Mouse (Mus musculus): Measurements from ENCODE around the gene Ms4a15. TPM values are rescaled to one million over a fixed set of nuclear protein-coding genes. Genes with fewer than 3 reads are reported as not detected.

Ms4a15 gene
- polyA plus RNA-seq, 1 experiment from 2014 or later, result 0.37 TPM

GRCm38 (mm10) chr19:10991911-10992310 lies 1.1 kb downstream of the Ms4a15 start:
- no peak overlapping the region for H3K4me2 ChIP-seq (replicated peaks; ENCODE audit: low read depth, low read length)
- ATAC-seq, result no peak
- no peaks in the 10 kb centered on the region for H3K4me1 ChIP-seq (ENCODE audit: insufficient read depth, low read depth, low read length)
- no peaks in the 10 kb centered on the region for H3K27me3 ChIP-seq (replicated peaks; ENCODE audit: insufficient read depth, low read length)
- H3K9ac ChIP-seq (replicated peaks; ENCODE audit: low read depth), result no peak overlapping the region
- no peaks in the 10 kb centered on the region for H3K9me3 ChIP-seq (ENCODE audit: low read length)
- no peak for DNase-seq (ENCODE audit: low spot score)
- H3K36me3 ChIP-seq (ENCODE audit: insufficient read depth, low read length), result no peaks in the 10 kb centered on the region
- no peak for TF ChIP-seq CTCF (IDR thresholded peaks at IDR 0.05)
- TF ChIP-seq EP300 (IDR thresholded peaks at IDR 0.05), result no peak
- H3K27ac ChIP-seq (ENCODE audit: low read length), result no peak overlapping the region
- H3K4me3 ChIP-seq (ENCODE audit: low read depth, low read length), result no peak overlapping the region

GRCm38 (mm10) chr19:10990751-10991150 lies 2.3 kb downstream of the Ms4a15 start:
- no peaks in the 10 kb centered on the region for H3K36me3 ChIP-seq (ENCODE audit: insufficient read depth, low read length)
- WGBS, result 31% methylated on average over 1 of the region's 1 CpGs
- H3K9me3 ChIP-seq (ENCODE audit: low read length), result no peaks in the 10 kb centered on the region
- H3K27me3 ChIP-seq (replicated peaks; ENCODE audit: insufficient read depth, low read length), result no peaks in the 10 kb centered on the region
- TF ChIP-seq EP300 (IDR thresholded peaks at IDR 0.05) (no peak), CTCF (IDR thresholded peaks at IDR 0.05) (no peak)
- H3K9ac ChIP-seq (replicated peaks; ENCODE audit: low read depth), result no peak overlapping the region
- H3K4me3 ChIP-seq (ENCODE audit: low read depth, low read length), result no peak overlapping the region
- DNase-seq (ENCODE audit: low spot score) (no peak), ATAC-seq (no peak)
- H3K4me1 ChIP-seq (ENCODE audit: insufficient read depth, low read depth, low read length), result no peaks in the 10 kb centered on the region
- H3K27ac ChIP-seq (ENCODE audit: low read length), result no peak overlapping the region
- no peak overlapping the region for H3K4me2 ChIP-seq (replicated peaks; ENCODE audit: low read depth, low read length)

- Histone ChIP-seq H3K36me3 (ENCODE audit: insufficient read depth, low read length) (no peaks in the 10 kb centered on the region), H3K27me3 (replicated peaks; ENCODE audit: insufficient read depth, low read length) (no peaks in the 10 kb centered on the region), H3K27ac (ENCODE audit: low read length) (no peak overlapping the region), H3K4me3 (ENCODE audit: low read depth, low read length) (no peak overlapping the region), H3K4me1 (ENCODE audit: insufficient read depth, low read depth, low read length) (no peaks in the 10 kb centered on the region), H3K9me3 (ENCODE audit: low read length) (no peaks in the 10 kb centered on the region), H3K4me2 (replicated peaks; ENCODE audit: low read depth, low read length) (no peak overlapping the region), H3K9ac (replicated peaks; ENCODE audit: low read depth) (no peak overlapping the region)
- TF ChIP-seq EP300 (IDR thresholded peaks at IDR 0.05) (no peak), CTCF (IDR thresholded peaks at IDR 0.05) (no peak)
- no peak for ATAC-seq
- 88% methylated on average over 1 of the region's 1 CpGs for WGBS
- no peak for DNase-seq (ENCODE audit: low spot score)
Observed at GRCm38 (mm10) chr19:10988563-10988962, 4.5 kb downstream of the Ms4a15 start.

- Histone ChIP-seq H3K36me3 (ENCODE audit: insufficient read depth, low read length) (no peaks in the 10 kb centered on the region), H3K27me3 (replicated peaks; ENCODE audit: insufficient read depth, low read length) (no peaks in the 10 kb centered on the region), H3K9me3 (ENCODE audit: low read length) (no peaks in the 10 kb centered on the region), H3K4me2 (replicated peaks; ENCODE audit: low read depth, low read length) (no peak overlapping the region), H3K4me3 (ENCODE audit: low read depth, low read length) (no peak overlapping the region), H3K9ac (replicated peaks; ENCODE audit: low read depth) (no peak overlapping the region), H3K27ac (ENCODE audit: low read length) (no peak overlapping the region), H3K4me1 (ENCODE audit: insufficient read depth, low read depth, low read length) (no peaks in the 10 kb centered on the region)
- 82% methylated on average over 4 of the region's 4 CpGs for WGBS
- no peak for DNase-seq (ENCODE audit: low spot score)
- ATAC-seq, result no peak
- TF ChIP-seq EP300 (IDR thresholded peaks at IDR 0.05), result no peak
- TF ChIP-seq CTCF (IDR thresholded peaks at IDR 0.05), result no peak
Observed at GRCm38 (mm10) chr19:10985889-10986288, 7.2 kb downstream of the Ms4a15 start.

- ATAC-seq, result no peak
- 72% methylated on average over 13 of the region's 13 CpGs for WGBS
- TF ChIP-seq EP300 (IDR thresholded peaks at IDR 0.05) (no peak), CTCF (IDR thresholded peaks at IDR 0.05) (no peak)
Observed at GRCm38 (mm10) chr19:10984551-10984950, 8.5 kb downstream of the Ms4a15 start.

GRCm38 (mm10) chr19:10983146-10983545 lies 9.9 kb downstream of the Ms4a15 start:
- no peak overlapping the region for H3K4me2 ChIP-seq (replicated peaks; ENCODE audit: low read depth, low read length)
- no peaks in the 10 kb centered on the region for H3K36me3 ChIP-seq (ENCODE audit: insufficient read depth, low read length)
- H3K27me3 ChIP-seq (replicated peaks; ENCODE audit: insufficient read depth, low read length), result no peaks in the 10 kb centered on the region
- no peak overlapping the region for H3K4me3 ChIP-seq (ENCODE audit: low read depth, low read length)
- H3K9ac ChIP-seq (replicated peaks; ENCODE audit: low read depth), result no peak overlapping the region
- ATAC-seq, result no peak
- peak; percentile 58 for DNase-seq (ENCODE audit: low spot score)
- H3K9me3 ChIP-seq (ENCODE audit: low read length), result no peaks in the 10 kb centered on the region
- TF ChIP-seq CTCF (IDR thresholded peaks at IDR 0.05) (peak; percentile 75), EP300 (IDR thresholded peaks at IDR 0.05) (no peak)
- H3K4me1 ChIP-seq (ENCODE audit: insufficient read depth, low read depth, low read length), result no peaks in the 10 kb centered on the region; the same call in 1 of the 2 replicates
- H3K27ac ChIP-seq (ENCODE audit: low read length), result no peak overlapping the region
- WGBS, result 21% methylated on average over 14 of the region's 14 CpGs

More at GRCm38 (mm10) chr19:10984551-10984950, 8.5 kb downstream of the Ms4a15 start:
- no peak overlapping the region for H3K27ac ChIP-seq (ENCODE audit: low read length)
- no peaks in the 10 kb centered on the region for H3K36me3 ChIP-seq (ENCODE audit: insufficient read depth, low read length)
- H3K9me3 ChIP-seq (ENCODE audit: low read length), result no peaks in the 10 kb centered on the region
- no peak for DNase-seq (ENCODE audit: low spot score)
- no peak overlapping the region for H3K4me3 ChIP-seq (ENCODE audit: low read depth, low read length)
- no peaks in the 10 kb centered on the region for H3K27me3 ChIP-seq (replicated peaks; ENCODE audit: insufficient read depth, low read length)
- no peak overlapping the region for H3K9ac ChIP-seq (replicated peaks; ENCODE audit: low read depth)
- no peaks in the 10 kb centered on the region; the same call in 1 of the 2 replicates for H3K4me1 ChIP-seq (ENCODE audit: insufficient read depth, low read depth, low read length)
- H3K4me2 ChIP-seq (replicated peaks; ENCODE audit: low read depth, low read length), result no peak overlapping the region

- Histone ChIP-seq H3K9ac (replicated peaks; ENCODE audit: low read depth) (no peak overlapping the region), H3K4me2 (replicated peaks; ENCODE audit: low read depth, low read length) (no peak overlapping the region; the same call in 1 of the 2 replicates)
- 74% methylated on average over 5 of the region's 5 CpGs for WGBS
Observed at GRCm38 (mm10) chr19:10980210-10980609, 12.8 kb downstream of the Ms4a15 start.

More at GRCm38 (mm10) chr19:10980210-10980609, 12.8 kb downstream of the Ms4a15 start:
- Histone ChIP-seq H3K27ac (ENCODE audit: low read length) (no peak overlapping the region), H3K27me3 (replicated peaks; ENCODE audit: insufficient read depth, low read length) (no peaks in the 10 kb centered on the region), H3K4me3 (ENCODE audit: low read depth, low read length) (no peak overlapping the region), H3K36me3 (ENCODE audit: insufficient read depth, low read length) (no peaks in the 10 kb centered on the region), H3K4me1 (ENCODE audit: insufficient read depth, low read depth, low read length) (no peaks in the 10 kb centered on the region; the same call in 1 of the 2 replicates), H3K9me3 (ENCODE audit: low read length) (no peaks in the 10 kb centered on the region)
- TF ChIP-seq EP300 (IDR thresholded peaks at IDR 0.05), result no peak
- TF ChIP-seq CTCF (IDR thresholded peaks at IDR 0.05), result no peak
- DNase-seq (ENCODE audit: low spot score), result no peak
- no peak for ATAC-seq
